Mouse (Mus musculus): ENCODE results near the gene Gprin3.

- no peak for TF ChIP-seq CTCF (conservative IDR thresholded peaks at IDR 0.05; ENCODE audit: insufficient read depth, insufficient read length, low read depth, low read length)
- TF ChIP-seq POLR2A (IDR thresholded peaks at IDR 0.05; ENCODE audit: low read depth, low read length) = no peak
Observed at GRCm38 (mm10) chr6:59424871-59425740, 988 bp downstream of the Gprin3 start.
